Mouse (Mus musculus): ENCODE results near the gene Pctp.

The Pctp gene

DNA sequence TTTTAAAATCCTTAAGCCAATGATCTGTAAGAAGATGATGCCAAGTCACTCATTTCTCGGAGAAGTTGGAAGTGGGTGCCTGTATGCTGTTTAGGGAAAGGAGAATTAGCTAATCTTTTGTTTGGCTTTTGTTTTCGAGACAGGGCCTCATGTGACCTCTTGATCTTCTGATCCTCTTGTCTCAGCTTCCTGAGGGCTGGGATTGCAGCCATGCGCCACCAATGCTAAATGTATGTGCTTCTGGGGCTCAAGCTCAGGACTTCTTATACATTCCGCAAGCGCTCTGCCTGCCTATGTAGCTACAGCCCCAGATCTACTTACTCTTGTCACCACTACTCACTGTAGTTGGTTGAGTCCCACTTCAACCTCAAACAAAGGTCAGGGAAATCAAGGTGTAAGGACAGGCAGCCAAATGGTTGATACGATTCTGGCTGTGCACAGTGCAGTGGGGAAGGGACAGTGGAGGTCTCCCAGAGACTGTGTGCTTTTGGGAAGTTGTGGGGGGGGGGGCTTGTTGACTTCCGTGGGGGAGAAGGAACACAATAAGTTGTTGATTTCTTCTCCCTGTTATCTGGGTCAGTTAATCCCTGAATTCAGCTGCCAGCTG lies 24.8 kb downstream of the Pctp start:
- WGBS: 60% methylated on average over 7 of the region's 7 CpGs

DNA sequence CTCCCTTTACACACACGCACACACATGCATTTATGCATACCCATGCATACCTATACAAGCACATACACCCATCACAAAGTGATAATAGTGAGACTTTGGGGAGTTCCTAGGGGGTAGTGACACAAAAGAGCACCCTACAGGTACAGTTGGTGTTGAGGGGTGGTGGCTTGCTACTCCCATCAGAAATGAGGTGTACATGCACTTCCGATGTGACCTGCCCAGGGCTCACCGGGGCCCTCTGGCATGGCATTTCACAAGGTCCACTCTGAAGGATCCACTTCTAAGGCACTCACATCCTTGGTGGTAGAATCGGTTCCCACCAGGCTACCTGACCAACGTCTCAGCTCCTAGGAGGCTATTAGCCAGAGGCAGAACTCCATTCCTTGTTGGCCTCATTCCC lies 26.3 kb downstream of the Pctp start:
- WGBS: 93% methylated on average over 5 of the region's 5 CpGs

DNA sequence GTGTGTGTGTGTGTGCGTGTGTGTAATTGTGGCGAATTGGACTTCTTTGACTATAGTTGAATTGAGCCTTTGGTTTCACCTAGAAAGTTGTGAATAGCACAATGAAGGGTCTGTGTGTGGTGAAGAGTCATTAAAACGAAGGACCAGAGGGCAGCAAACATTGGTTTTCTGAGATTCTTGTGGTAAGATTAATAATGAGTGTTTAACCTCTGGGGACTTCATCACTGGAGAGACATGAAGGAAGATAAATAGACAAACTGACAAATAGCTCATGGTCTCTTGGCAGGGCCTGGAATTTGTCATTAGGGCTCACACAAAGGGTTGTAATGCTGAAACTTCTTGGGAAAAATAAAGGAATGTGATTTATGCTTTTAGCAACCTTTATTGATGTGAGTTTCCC lies 31.4 kb downstream of the Pctp start:
- 73% methylated on average over 3 of the region's 3 CpGs for WGBS

DNA sequence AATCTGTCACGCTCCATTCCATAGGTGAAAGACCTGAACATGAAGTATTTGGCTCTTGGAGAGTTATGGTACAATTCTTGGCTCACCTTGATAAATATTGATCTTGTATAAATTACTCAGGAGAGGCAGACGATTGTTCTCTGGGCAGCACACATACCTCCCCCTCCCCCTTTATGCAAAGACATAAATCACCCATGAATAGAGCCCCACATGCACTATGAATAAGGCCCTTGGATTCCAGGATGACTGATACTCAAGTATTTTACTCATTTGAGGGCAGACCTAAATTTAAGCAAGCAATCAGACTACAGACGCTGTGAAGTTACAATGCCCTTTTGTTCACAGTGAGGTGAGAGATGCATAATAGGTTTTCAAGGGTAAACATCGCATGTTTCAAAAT lies 32.0 kb downstream of the Pctp start:
- WGBS: 77% methylated on average over 4 of the region's 4 CpGs

DNA sequence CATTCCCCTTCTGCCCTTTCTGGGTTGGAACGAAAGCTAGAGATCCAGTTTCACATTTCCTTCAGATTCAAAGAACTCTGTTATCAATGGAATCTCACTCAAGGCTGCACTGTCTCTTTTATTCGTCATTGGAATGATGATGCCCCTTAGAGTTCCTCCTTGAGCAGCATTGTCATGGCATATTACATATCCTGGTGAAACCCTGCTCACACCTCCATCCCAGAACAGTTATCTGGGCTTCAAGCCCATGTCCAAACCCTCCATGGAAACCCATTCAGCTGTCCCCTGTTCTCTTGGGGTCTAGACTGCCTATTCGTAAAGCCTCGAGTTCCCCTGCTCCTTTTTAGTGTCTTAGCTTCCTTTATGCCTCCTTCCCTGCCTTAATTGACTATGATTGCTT lies 33.6 kb downstream of the Pctp start:
- 84% methylated on average over 4 of the region's 4 CpGs for WGBS

DNA sequence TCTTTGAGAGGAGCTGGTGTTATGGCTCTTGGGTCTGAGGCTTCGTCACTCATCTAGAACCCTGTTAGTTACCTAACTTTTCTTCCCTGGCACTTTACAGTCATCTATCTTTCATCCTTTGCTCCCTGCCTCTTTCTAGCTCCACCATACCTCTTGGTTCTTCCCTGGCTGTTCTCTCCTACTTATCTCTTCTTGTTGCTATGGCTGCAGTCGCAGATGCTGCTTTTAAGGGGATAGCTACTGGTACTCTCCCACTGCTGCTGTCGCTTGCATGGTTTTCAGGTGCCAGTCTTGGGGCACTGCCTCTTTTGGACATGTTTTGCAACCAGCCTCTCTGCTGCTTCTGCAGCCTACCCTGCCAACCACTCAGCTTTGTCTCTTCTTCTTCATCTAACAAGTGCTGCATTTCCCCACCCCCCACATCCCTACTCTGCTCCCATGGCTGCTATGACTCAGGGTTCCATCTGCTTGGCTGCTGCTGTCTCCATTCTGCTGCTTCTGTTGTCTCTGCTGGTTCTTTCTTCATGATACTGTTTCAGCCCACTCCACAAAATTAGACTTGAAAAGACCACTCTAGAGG lies 51.9 kb downstream of the Pctp start:
- 66% methylated on average over 3 of the region's 3 CpGs for WGBS

DNA sequence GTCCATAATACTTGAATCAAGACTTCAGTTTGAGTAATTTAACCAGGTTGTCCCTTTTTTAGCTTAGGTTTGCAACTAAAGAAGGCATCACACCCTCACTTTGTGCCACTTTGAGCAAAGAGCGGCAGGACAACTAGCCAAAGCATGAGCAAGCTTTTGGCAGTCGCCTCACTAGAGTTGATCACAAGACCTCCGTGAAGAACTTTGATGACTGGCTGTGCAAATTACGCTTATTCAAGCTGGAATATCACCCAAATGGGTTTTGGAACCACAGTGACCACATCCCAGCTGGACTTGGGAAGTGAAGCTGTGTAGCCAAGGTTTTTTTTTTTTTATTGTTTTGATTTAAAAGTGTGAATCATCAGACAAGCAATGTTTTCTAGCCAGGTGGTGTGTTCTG lies 54.9 kb downstream of the Pctp start:
- WGBS: 68% methylated on average over 4 of the region's 4 CpGs

DNA sequence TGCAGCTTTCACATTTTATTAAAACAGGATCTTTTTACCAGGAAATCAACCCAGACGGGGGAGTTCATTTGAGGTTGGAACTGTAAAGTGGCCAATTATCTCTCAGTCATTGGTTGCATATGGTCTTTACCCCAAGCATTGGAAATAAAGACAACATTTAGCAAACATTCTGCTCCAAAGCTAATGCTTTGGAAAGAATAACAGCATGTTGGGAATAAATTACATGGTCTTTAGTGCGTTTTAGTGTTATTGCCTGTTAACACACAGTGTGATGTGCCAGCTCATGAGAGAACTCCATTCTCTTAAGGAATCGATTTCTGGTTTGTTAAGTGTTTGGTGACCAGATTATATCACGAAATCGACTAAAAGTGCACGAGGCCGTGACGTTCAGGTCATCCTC lies 57.5 kb downstream of the Pctp start:
- 85% methylated on average over 8 of the region's 8 CpGs for WGBS

DNA sequence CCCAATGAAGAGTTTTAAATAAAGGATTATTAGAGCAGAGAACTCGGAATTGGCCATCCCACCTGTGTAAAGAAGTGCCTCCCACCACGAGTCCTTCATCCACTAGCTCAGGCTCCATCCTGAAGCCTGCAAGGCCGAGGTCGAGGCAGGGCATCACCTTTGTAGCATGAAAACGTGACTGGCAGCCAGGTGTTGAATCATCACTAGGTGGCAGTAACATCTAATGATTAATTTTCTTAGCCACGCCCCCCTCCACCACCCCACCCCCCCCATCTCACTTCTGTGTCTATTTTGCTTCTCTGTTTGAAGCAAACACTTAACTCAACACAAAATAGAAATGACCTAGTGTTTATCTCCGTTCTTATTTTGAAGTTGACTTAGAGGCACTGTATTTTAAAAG lies 65.5 kb downstream of the Pctp start:
- WGBS: 51% methylated on average over 7 of the region's 7 CpGs
